Mouse (Mus musculus): ENCODE data around the gene Retnla. TPM values are rescaled to one million over a fixed set of nuclear protein-coding genes. Genes with fewer than 3 reads are reported as not detected.

The Retnla gene
- polyA plus RNA-seq, 1 experiment from 2014 or later, result 22.5 TPM

Other genes with a start within 250 kb of the Retnla start
- 0.18 and 0.46 TPM in 2 replicates for gene Trat1, start 70.5 kb upstream of the Retnla start, polyA plus RNA-seq (2015; fragmentation: Nextera tagmentation; extraction: Ambion mirVana)
- 0.33 and 0.45 TPM in 2 replicates for gene Retnlb, start 25.7 kb upstream of the Retnla start, polyA plus RNA-seq (2015; fragmentation: Nextera tagmentation; extraction: Ambion mirVana)
- gene Retnlg, start 30.1 kb downstream of the Retnla start, polyA plus RNA-seq (2015; fragmentation: Nextera tagmentation; extraction: Ambion mirVana), result 0.91 and 1.1 TPM in 2 replicates
- 30.6 and 31.8 TPM in 2 replicates for gene Dzip3, start 151.6 kb downstream of the Retnla start, polyA plus RNA-seq (2015; fragmentation: Nextera tagmentation; extraction: Ambion mirVana)
- 37.3 and 38.9 TPM in 2 replicates for gene Cip2a, start 151.6 kb downstream of the Retnla start, polyA plus RNA-seq (2015; fragmentation: Nextera tagmentation; extraction: Ambion mirVana)
- not detected in 2 replicates for gene Myh15, start 214.9 kb downstream of the Retnla start, polyA plus RNA-seq (2015; fragmentation: Nextera tagmentation; extraction: Ambion mirVana)